Mouse (Mus musculus) heart, postnatal 0 days (tissue): Measurements from ENCODE around the gene Nmrk1.

Experiments
- CTCF ChIP-seq: IDR thresholded peaks from 2 replicates; pipeline ENCODE4 v1.5.1; 2016; ENCODE audit warnings: antibody characterized with exemption, control low read depth, low read depth
- EP300 ChIP-seq: IDR thresholded peaks from 2 replicates; pipeline ENCODE4 v1.6.1; 2016; ENCODE audit warnings: antibody characterized with exemption, low read depth

- TF ChIP-seq CTCF (peak; percentile 38), EP300 (no peak)
Measured at GRCm38 (mm10) chr19:18588243-18588642, 43.5 kb upstream of the Nmrk1 start.
